Mouse (Mus musculus) stomach, embryonic 14.5 days (tissue): ENCODE results near the gene Olfr493. TPM values are rescaled to one million over a fixed set of nuclear protein-coding genes. Genes with fewer than 3 reads are reported as not detected.

Experiments
- ATAC-seq: fragments of 200-750 bp; cut with Nextera tagmentation; 2 replicates; pipeline ENCODE4 v1.8.0; 2017; ENCODE audit warnings: low read depth, moderate TSS enrichment; ENCODE audit not compliant: insufficient number of reproducible peaks, insufficient read depth, low FRiP score
- H3K27ac ChIP-seq: fragments of 300-500 bp; sonication (generic); 2 replicates; pipeline ENCODE4 v1.5.1; 2014; ENCODE audit warnings: mild to moderate bottlenecking, low read length, moderate library complexity, mixed read lengths
- H3K27me3 ChIP-seq: fragments of 300-500 bp; sonication (generic); 2 replicates; pipeline ENCODE4 v1.6.1; 2014; ENCODE audit warnings: low read length, control low read depth, mixed read lengths; ENCODE audit not compliant: control insufficient read depth, insufficient read depth
- H3K36me3 ChIP-seq: fragments of 300-500 bp; sonication (generic); 2 replicates; pipeline ENCODE4 v1.6.1; 2014; ENCODE audit warnings: mild to moderate bottlenecking, control low read depth, low read length, moderate library complexity, mixed read lengths; ENCODE audit not compliant: control insufficient read depth, insufficient read depth
- H3K4me1 ChIP-seq: fragments of 300-500 bp; sonication (generic); 2 replicates; pipeline ENCODE4 v1.6.1; 2014; ENCODE audit warnings: low read length, control low read depth, mixed read lengths; ENCODE audit not compliant: control insufficient read depth, insufficient read depth
- H3K4me2 ChIP-seq: fragments of 300-500 bp; sonication (generic); replicated peaks from 2 replicates; pipeline ENCODE4 v1.6.1; 2014; ENCODE audit warnings: low read depth, low read length, control low read depth
- H3K4me3 ChIP-seq: fragments of 300-500 bp; sonication (generic); 2 replicates; pipeline ENCODE4 v1.5.1; 2014; ENCODE audit warnings: low read depth, low read length, control low read depth
- H3K9ac ChIP-seq: fragments of 300-500 bp; sonication (generic); replicated peaks from 2 replicates; pipeline ENCODE4 v1.6.1; 2014; ENCODE audit warnings: low read depth, mild to moderate bottlenecking, control low read depth, low read length, moderate library complexity, mixed read lengths
- H3K9me3 ChIP-seq: fragments of 300-500 bp; sonication (generic); 2 replicates; pipeline ENCODE4 v1.6.1; 2016; ENCODE audit warnings: low read depth, low read length, control low read depth; ENCODE audit not compliant: control insufficient read depth
- WGBS: fragments of 180-500 bp; shearing (Covaris S2); extraction: QIAGEN DNeasy Blood & Tissue Kit; methylation state at CpG from one replicate; pipeline ENCODE4 v1.1.7; 2014; 5-methylcytosine and 5-hydroxymethylcytosine counted together
- polyA plus RNA-seq: library from polyadenylated mRNA; unstranded; fragments of >200 nt; fragmentation: Nextera tagmentation; extraction: Ambion mirVana; gene quantifications from 2 replicates; pipeline ENCODE4 v1.2.1, GENCODE M21; 2014

The Olfr493 gene
- polyA plus RNA-seq, result not detected in 2 replicates

DNA sequence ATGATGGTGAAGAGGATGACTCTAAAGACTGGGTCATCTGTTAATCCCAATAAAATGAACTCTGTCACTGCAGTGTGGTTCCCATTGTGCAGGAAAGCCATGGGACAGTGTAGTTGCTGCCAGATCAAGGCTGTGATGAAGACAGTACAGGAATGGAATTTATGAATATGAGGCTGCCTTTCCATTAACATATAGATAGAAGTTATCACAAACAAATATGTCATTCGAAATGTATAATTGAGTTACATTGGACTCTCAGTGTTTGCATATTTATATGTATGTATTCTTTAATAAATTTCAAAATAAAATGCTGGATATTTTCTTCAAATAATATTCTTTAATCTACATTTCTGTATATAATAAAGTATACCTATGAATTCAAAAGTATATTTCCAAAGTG, at the start of gene Olfr493:
TSS of gene Olfr493 (minus strand) at position 101 of the 400 bp plus-strand sequence.
- Histone ChIP-seq H3K9ac (no peak within 1 kb of the TSS), H3K36me3 (no peaks in the 10 kb centered on the region), H3K4me1 (no peaks in the 10 kb centered on the region), H3K27me3 (no peaks in the 10 kb centered on the region), H3K4me3 (no peak within 1 kb of the TSS), H3K4me2 (no peak within 1 kb of the TSS), H3K27ac (no peak within 1 kb of the TSS), H3K9me3 (no peaks in the 10 kb centered on the region)
- WGBS, result 71% methylated on average over 1 of the region's 1 CpGs
- ATAC-seq, result no peak

DNA sequence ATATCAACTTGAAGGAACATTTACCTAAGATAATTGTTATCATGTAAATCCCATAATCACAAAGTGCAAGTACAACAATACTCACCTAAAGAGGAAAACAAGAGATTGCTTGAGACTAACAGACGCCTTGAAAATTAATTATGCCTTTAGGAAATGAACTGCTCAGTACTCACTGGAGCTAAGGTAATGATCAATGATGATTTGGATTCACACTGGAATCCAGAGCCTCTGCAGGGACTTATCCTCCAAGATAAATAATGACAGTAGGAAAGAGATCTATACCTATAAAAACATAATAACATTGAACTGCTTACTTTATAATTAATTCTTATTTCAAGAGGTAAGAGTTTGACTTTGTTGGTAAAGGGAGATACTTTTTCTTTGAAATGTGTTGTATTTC, 46.1 kb upstream of the Olfr493 start, which contains the start of gene Olfr495:
TSS of gene Olfr495 (plus strand) at position 301 of the 400 bp plus-strand sequence.
- Histone ChIP-seq H3K9me3 (no peaks in the 10 kb centered on the region), H3K4me2 (no peak within 1 kb of the TSS), H3K27ac (no peak within 1 kb of the TSS), H3K36me3 (no peaks in the 10 kb centered on the region), H3K9ac (no peak within 1 kb of the TSS), H3K4me3 (no peak within 1 kb of the TSS), H3K27me3 (no peaks in the 10 kb centered on the region), H3K4me1 (no peaks in the 10 kb centered on the region)
- 68% methylated on average over 1 of the region's 1 CpGs for WGBS
- no peak for ATAC-seq

- ATAC-seq, result no peak
- Histone ChIP-seq H3K4me2 (no peak within 1 kb of the TSS), H3K27ac (no peak within 1 kb of the TSS), H3K36me3 (no peaks in the 10 kb centered on the region), H3K27me3 (no peaks in the 10 kb centered on the region), H3K4me3 (no peak within 1 kb of the TSS), H3K4me1 (no peaks in the 10 kb centered on the region), H3K9me3 (no peaks in the 10 kb centered on the region), H3K9ac (no peak within 1 kb of the TSS)
- WGBS, result 83% methylated on average over 3 of the region's 3 CpGs
Observed at GRCm38 (mm10) chr7:108365035-108365434, 18.3 kb upstream of the Olfr493 start, which contains the start of gene Olfr494. TSS of gene Olfr494 (plus strand) at chr7:108365335.

GRCm38 (mm10) chr7:108323574-108323973, 23.2 kb downstream of the Olfr493 start, which contains the start of gene Olfr492:
TSS of gene Olfr492 (minus strand) at chr7:108323674.
- Histone ChIP-seq H3K9ac (no peak within 1 kb of the TSS), H3K4me2 (no peak within 1 kb of the TSS), H3K27me3 (no peaks in the 10 kb centered on the region), H3K36me3 (no peaks in the 10 kb centered on the region), H3K9me3 (no peaks in the 10 kb centered on the region), H3K4me3 (no peak within 1 kb of the TSS), H3K4me1 (no peaks in the 10 kb centered on the region), H3K27ac (no peak within 1 kb of the TSS)
- WGBS, result 79% methylated on average over 2 of the region's 2 CpGs
- ATAC-seq, result no peak

GRCm38 (mm10) chr7:108313151-108313550, 33.6 kb downstream of the Olfr493 start, which contains the start of gene Olfr491:
TSS of gene Olfr491 (plus strand) at chr7:108313451.
- 62% methylated on average over 1 of the region's 1 CpGs for WGBS
- Histone ChIP-seq H3K4me3 (no peak within 1 kb of the TSS), H3K36me3 (no peaks in the 10 kb centered on the region), H3K27me3 (no peaks in the 10 kb centered on the region), H3K27ac (no peak within 1 kb of the TSS), H3K4me2 (no peak within 1 kb of the TSS), H3K4me1 (no peaks in the 10 kb centered on the region), H3K9me3 (no peaks in the 10 kb centered on the region), H3K9ac (no peak within 1 kb of the TSS)
- ATAC-seq, result no peak

Other genes starting within 250 kb of the Olfr493 start
- 0.17 TPM in 1 of 2 replicates, not detected in the other for gene Olfr482, start 249.4 kb downstream of the Olfr493 start, polyA plus RNA-seq
- not detected in 2 replicates for gene Olfr483, start 246.1 kb downstream of the Olfr493 start, polyA plus RNA-seq
- not detected in 2 replicates for gene Olfr484, start 219.5 kb downstream of the Olfr493 start, polyA plus RNA-seq
- not detected in 2 replicates for gene Olfr485, start 187.1 kb downstream of the Olfr493 start, polyA plus RNA-seq
- not detected in 2 replicates for gene Olfr486, start 174.2 kb downstream of the Olfr493 start, polyA plus RNA-seq
- not detected in 2 replicates for gene Olfr487, start 132.3 kb downstream of the Olfr493 start, polyA plus RNA-seq
- not detected in 2 replicates for gene Olfr488, start 88.6 kb downstream of the Olfr493 start, polyA plus RNA-seq
- gene Olfr490, start 58.0 kb downstream of the Olfr493 start, polyA plus RNA-seq, result not detected in 2 replicates
- gene Olfr491, start 33.5 kb downstream of the Olfr493 start, polyA plus RNA-seq, result not detected in 2 replicates
- gene Olfr492, start 23.3 kb downstream of the Olfr493 start, polyA plus RNA-seq, result not detected in 2 replicates
- gene Olfr494, start 18.4 kb upstream of the Olfr493 start, polyA plus RNA-seq, result not detected in 2 replicates
- not detected in 2 replicates for gene Olfr495, start 46.2 kb upstream of the Olfr493 start, polyA plus RNA-seq
- not detected in 2 replicates for gene Olfr497, start 73.4 kb upstream of the Olfr493 start, polyA plus RNA-seq
- gene Olfr498, start 118.3 kb upstream of the Olfr493 start, polyA plus RNA-seq, result not detected in 2 replicates
- gene Olfr502, start 178.1 kb upstream of the Olfr493 start, polyA plus RNA-seq, result not detected in 2 replicates
- not detected in 2 replicates for gene Olfr503, start 197.5 kb upstream of the Olfr493 start, polyA plus RNA-seq
- gene Olfr504, start 218.8 kb upstream of the Olfr493 start, polyA plus RNA-seq, result not detected in 2 replicates